Mouse (Mus musculus): ENCODE measurements around the gene Degs2. TPM values are rescaled to one million over a fixed set of nuclear protein-coding genes. Genes with fewer than 3 reads are reported as not detected.

Degs2 gene
- 0.03 TPM in 1 of 2 replicates, not detected in the other for polyA plus RNA-seq (2012; rRNA removed)

DNA sequence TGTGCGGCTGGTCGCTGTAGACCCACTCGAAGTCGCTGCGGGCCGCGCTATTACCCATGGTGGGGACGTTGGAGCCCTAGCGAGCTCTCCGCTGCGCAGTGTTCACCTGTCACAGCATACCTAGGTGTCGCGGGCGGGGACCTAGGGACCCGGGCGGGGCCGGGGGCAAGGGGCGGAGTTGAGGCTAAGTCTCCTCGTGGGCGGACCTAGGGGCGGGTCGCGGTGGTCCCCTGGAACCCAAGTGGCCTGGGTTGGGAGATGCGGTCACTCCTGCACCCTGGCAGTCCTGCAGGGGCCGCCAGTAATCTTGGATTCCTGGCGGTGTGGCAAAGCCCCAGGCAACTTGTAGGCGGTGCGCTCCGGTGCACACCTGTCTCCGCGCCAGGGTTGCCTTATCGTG lies at the start of gene Degs2:
Degs2 (minus strand) TSS at position 131 of the 400 bp plus-strand sequence.

Other genes starting within 250 kb of the Degs2 start
- 15.3 and 16.8 TPM in 2 replicates for gene Evl, start 147.6 kb downstream of the Degs2 start, polyA plus RNA-seq (2012; rRNA removed)
- 11.3 and 13.6 TPM in 2 replicates for gene Yy1, start 90.7 kb upstream of the Degs2 start, polyA plus RNA-seq (2012; rRNA removed)
- gene Slc25a29, start 133.6 kb upstream of the Degs2 start, polyA plus RNA-seq (2012; rRNA removed): 0.37 and 0.53 TPM in 2 replicates
- gene Slc25a47, start 133.7 kb upstream of the Degs2 start, polyA plus RNA-seq (2012; rRNA removed): 2.9 and 3.9 TPM in 2 replicates
- gene Wdr25, start 191.3 kb upstream of the Degs2 start, polyA plus RNA-seq (2012; rRNA removed): 3.8 and 4.1 TPM in 2 replicates
- 18.1 and 20.4 TPM in 2 replicates for gene Wars, start 191.9 kb upstream of the Degs2 start, polyA plus RNA-seq (2012; rRNA removed)

Measured in liver, embryonic 14 days (tissue).